Mouse (Mus musculus): ENCODE results near the gene Rabac1. TPM values are rescaled to one million over a fixed set of nuclear protein-coding genes. Genes with fewer than 3 reads are reported as not detected.

Gene Rabac1
- polyA plus RNA-seq, 2 experiments, result 185 to 230 TPM

DNA sequence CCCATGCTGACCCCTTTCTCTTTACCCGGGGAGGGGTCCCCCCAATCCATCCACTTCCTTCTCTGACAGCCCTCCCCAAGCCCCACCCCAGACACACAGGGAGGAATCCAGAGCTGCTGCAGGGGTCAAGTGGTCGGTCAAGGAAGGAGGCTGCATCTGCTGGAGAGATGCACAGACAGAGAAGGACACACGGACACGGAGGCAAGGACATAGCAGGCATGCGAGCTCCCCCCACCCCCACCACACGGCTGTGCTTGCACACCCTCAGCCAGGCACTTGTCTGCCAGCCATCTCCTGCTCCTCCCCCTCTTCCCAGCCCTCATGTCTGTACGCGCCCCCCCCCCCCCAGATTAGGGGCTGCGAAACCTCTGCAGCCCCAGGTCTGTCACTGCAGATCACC, 32.3 kb upstream of the Rabac1 start:
- no peak overlapping the region for H3K4me3 ChIP-seq (replicated peaks; ENCODE audit: low read length)
- H3K9ac ChIP-seq (ENCODE audit: low read depth, low read length, severe bottlenecking), result no peak overlapping the region
- no peak overlapping the region for H3K27ac ChIP-seq (replicated peaks; ENCODE audit: low read depth, low read length)
- 0 out of 2 replicates have a peak, but pooled peaks cover 6% of the 10 kb centered on the region for H3K4me1 ChIP-seq (ENCODE audit: control insufficient read depth, insufficient read depth, low read length)
- DNase-seq (ENCODE audit: low spot score) (no peak), ATAC-seq (ENCODE audit: low FRiP score, low read depth) (no peak)
- H3K36me3 ChIP-seq (ENCODE audit: control insufficient read depth, insufficient read depth, low read length), result no peaks in the 10 kb centered on the region
- H3K9me3 ChIP-seq (ENCODE audit: control insufficient read depth, low read length), result no peaks in the 10 kb centered on the region
- H3K27me3 ChIP-seq (ENCODE audit: control insufficient read depth, insufficient read depth, low read length), result peaks cover 55% of the 10 kb centered on the region
- no peak for TF ChIP-seq POLR2A (IDR thresholded peaks at IDR 0.05; ENCODE audit: borderline replicate concordance, extremely low read depth, insufficient read depth, insufficient read length)
- H3K4me2 ChIP-seq (replicated peaks; ENCODE audit: low read depth, low read length, severe bottlenecking), result no peak overlapping the region
- 41% methylated on average over 7 of the region's 9 CpGs for WGBS

DNA sequence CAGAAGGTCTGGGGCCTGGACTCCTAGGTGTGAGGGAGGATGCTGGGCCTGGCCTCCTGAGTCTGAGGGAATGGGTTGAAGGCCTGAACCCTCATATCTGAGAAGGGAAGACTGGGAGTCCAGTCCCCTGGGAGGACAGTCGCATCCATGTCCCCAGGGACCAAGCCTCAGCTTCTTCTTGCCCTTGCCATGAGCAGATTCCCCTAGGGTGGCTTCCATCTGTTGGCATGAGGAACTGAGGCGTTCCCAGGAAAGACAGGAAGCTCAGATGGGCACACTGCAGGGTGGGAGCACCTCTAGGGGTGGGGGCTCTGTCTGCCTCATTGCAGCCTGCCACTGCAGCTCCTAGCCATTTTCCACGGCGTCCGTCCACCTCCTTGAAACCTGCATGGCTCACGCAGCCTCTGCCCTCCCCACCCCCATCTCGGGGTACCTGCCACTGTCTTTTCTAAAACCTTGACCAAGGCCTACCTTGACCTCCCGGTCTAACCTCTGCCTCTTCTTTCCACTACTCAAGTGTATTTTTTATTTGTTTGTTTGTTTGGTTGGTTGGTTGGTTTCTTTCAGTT, 31.4 kb upstream of the Rabac1 start:
- H3K27me3 ChIP-seq (ENCODE audit: control insufficient read depth, insufficient read depth, low read length), result peaks cover 46% of the 10 kb centered on the region
- no peak for ATAC-seq (ENCODE audit: low FRiP score, low read depth)
- no peak overlapping the region for H3K4me2 ChIP-seq (replicated peaks; ENCODE audit: low read depth, low read length, severe bottlenecking)

GRCm38 (mm10) chr7:25003291-25003690, 30.7 kb upstream of the Rabac1 start:
- no peaks in the 10 kb centered on the region for H3K4me1 ChIP-seq (ENCODE audit: control insufficient read depth, insufficient read depth, low read length)
- no peaks in the 10 kb centered on the region for H3K36me3 ChIP-seq (ENCODE audit: control insufficient read depth, insufficient read depth, low read length)
- H3K27me3 ChIP-seq (ENCODE audit: control insufficient read depth, insufficient read depth, low read length), result peaks cover 40% of the 10 kb centered on the region
- no peak for ATAC-seq (ENCODE audit: low FRiP score, low read depth)
- no peak overlapping the region for H3K4me3 ChIP-seq (replicated peaks; ENCODE audit: low read length)
- H3K27ac ChIP-seq (replicated peaks; ENCODE audit: low read depth, low read length), result no peak overlapping the region
- WGBS, result 33% methylated on average over 11 of the region's 11 CpGs
- H3K9ac ChIP-seq (ENCODE audit: low read depth, low read length, severe bottlenecking), result no peak overlapping the region
- no peak overlapping the region for H3K4me2 ChIP-seq (replicated peaks; ENCODE audit: low read depth, low read length, severe bottlenecking)
- no peak for DNase-seq (ENCODE audit: low spot score)
- no peak for TF ChIP-seq POLR2A (IDR thresholded peaks at IDR 0.05; ENCODE audit: borderline replicate concordance, extremely low read depth, insufficient read depth, insufficient read length)
- H3K9me3 ChIP-seq (ENCODE audit: control insufficient read depth, low read length), result no peaks in the 10 kb centered on the region

More for the DNA sequence above, 31.4 kb upstream of the Rabac1 start:
- 84% methylated on average over 7 of the region's 8 CpGs for WGBS
- DNase-seq (ENCODE audit: low spot score), result no peak
- H3K27ac ChIP-seq (replicated peaks; ENCODE audit: low read depth, low read length), result no peak overlapping the region
- H3K9me3 ChIP-seq (ENCODE audit: control insufficient read depth, low read length), result no peaks in the 10 kb centered on the region
- H3K4me3 ChIP-seq (replicated peaks; ENCODE audit: low read length), result no peak overlapping the region
- no peaks in the 10 kb centered on the region for H3K36me3 ChIP-seq (ENCODE audit: control insufficient read depth, insufficient read depth, low read length)
- no peak for TF ChIP-seq POLR2A (IDR thresholded peaks at IDR 0.05; ENCODE audit: borderline replicate concordance, extremely low read depth, insufficient read depth, insufficient read length)
- H3K4me1 ChIP-seq (ENCODE audit: control insufficient read depth, insufficient read depth, low read length), result no peaks in the 10 kb centered on the region
- no peak overlapping the region for H3K9ac ChIP-seq (ENCODE audit: low read depth, low read length, severe bottlenecking)

DNA sequence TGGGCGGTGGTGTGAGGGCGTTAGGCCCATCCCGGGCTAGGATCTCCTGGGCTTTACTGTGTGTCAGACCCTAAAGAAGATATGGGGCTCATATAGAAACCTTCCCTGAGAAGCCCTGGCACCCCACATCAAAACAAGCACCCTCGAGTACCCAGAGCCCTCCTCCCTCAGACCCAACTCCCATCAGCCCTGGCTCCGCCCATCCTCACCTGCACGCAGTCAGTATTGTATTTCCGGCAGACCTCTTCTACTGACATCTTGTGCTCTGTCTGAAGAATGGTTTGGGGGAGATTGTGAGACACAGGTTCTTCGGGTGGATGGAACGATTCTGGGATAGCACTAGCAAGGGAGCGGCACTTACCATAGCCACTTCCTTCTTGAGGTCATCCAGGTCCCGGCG, 28.2 kb upstream of the Rabac1 start:
- no peaks in the 10 kb centered on the region for H3K4me1 ChIP-seq (ENCODE audit: control insufficient read depth, insufficient read depth, low read length)
- no peak for ATAC-seq (ENCODE audit: low FRiP score, low read depth)
- H3K27ac ChIP-seq (replicated peaks; ENCODE audit: low read depth, low read length), result no peak overlapping the region
- no peak overlapping the region for H3K4me2 ChIP-seq (replicated peaks; ENCODE audit: low read depth, low read length, severe bottlenecking)
- H3K4me3 ChIP-seq (replicated peaks; ENCODE audit: low read length), result no peak overlapping the region
- DNase-seq (ENCODE audit: low spot score), result no peak
- H3K27me3 ChIP-seq (ENCODE audit: control insufficient read depth, insufficient read depth, low read length), result peaks cover 15% of the 10 kb centered on the region; the same call in 1 of the 2 replicates
- no peak for TF ChIP-seq POLR2A (IDR thresholded peaks at IDR 0.05; ENCODE audit: borderline replicate concordance, extremely low read depth, insufficient read depth, insufficient read length)
- H3K9ac ChIP-seq (ENCODE audit: low read depth, low read length, severe bottlenecking), result no peak overlapping the region
- 71% methylated on average over 12 of the region's 12 CpGs for WGBS
- no peaks in the 10 kb centered on the region for H3K36me3 ChIP-seq (ENCODE audit: control insufficient read depth, insufficient read depth, low read length)
- no peaks in the 10 kb centered on the region for H3K9me3 ChIP-seq (ENCODE audit: control insufficient read depth, low read length)

DNA sequence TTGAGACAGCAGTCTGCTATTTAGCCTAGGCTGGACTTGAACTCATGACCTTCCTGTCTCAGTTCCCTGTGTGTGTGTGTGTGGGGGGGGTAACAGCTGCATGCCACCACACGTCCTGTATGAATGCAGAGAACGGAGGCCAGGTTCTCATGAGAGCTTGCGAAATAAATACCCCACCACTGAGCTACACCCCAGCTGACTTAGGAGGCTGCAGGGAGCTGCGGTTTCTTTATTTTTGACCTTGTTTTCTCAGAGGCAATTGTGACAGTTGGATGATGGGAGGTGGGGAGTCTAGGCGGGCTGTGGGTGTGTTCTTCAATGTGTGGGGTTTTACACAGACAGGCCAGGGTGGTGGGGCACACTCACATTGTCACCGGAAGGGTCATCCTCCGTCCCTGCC, 27.7 kb upstream of the Rabac1 start:
- Histone ChIP-seq H3K9ac (ENCODE audit: low read depth, low read length, severe bottlenecking) (no peak overlapping the region), H3K4me2 (replicated peaks; ENCODE audit: low read depth, low read length, severe bottlenecking) (no peak overlapping the region), H3K36me3 (ENCODE audit: control insufficient read depth, insufficient read depth, low read length) (no peaks in the 10 kb centered on the region), H3K27me3 (ENCODE audit: control insufficient read depth, insufficient read depth, low read length) (peaks cover 10% of the 10 kb centered on the region; the same call in 1 of the 2 replicates), H3K4me3 (replicated peaks; ENCODE audit: low read length) (no peak overlapping the region), H3K9me3 (ENCODE audit: control insufficient read depth, low read length) (no peaks in the 10 kb centered on the region), H3K27ac (replicated peaks; ENCODE audit: low read depth, low read length) (no peak overlapping the region), H3K4me1 (ENCODE audit: control insufficient read depth, insufficient read depth, low read length) (no peaks in the 10 kb centered on the region)
- DNase-seq (ENCODE audit: low spot score), result no peak
- WGBS, result 57% methylated on average over 7 of the region's 7 CpGs
- no peak for TF ChIP-seq POLR2A (IDR thresholded peaks at IDR 0.05; ENCODE audit: borderline replicate concordance, extremely low read depth, insufficient read depth, insufficient read length)
- no peak for ATAC-seq (ENCODE audit: low FRiP score, low read depth)
